Mouse (Mus musculus): ENCODE results near the gene Klhl10. TPM values are rescaled to one million over a fixed set of nuclear protein-coding genes. Genes with fewer than 3 reads are reported as not detected.

Klhl10 gene
- total RNA-seq, 2 experiments from 2014 or later: 0.43 to 0.49 TPM

Small RNAs within 50 kb of the gene (microRNA-seq; reads per million reads assigned to microRNA genes)
- 0 reads per million in 2 experiments for gene Gm27374 (ENCODE audit: borderline replicate concordance in 2 of 2)
- gene Mir7116 (ENCODE audit: borderline replicate concordance in 2 of 2): 0 to 0.26 reads per million in 2 experiments

Other genes starting within 250 kb of the Klhl10 start
- not detected for gene Krt9, start 248.7 kb upstream of the Klhl10 start, total RNA-seq (2021)
- gene Krt14, start 234.4 kb upstream of the Klhl10 start, total RNA-seq (2021): not detected
- not detected for gene Krt16, start 193.0 kb upstream of the Klhl10 start, total RNA-seq (2021)
- not detected for gene Krt17, start 180.9 kb upstream of the Klhl10 start, total RNA-seq (2021)
- not detected for gene Krt42, start 172.0 kb upstream of the Klhl10 start, total RNA-seq (2021)
- 1,000 to 10,000 TPM; 1,016 to 1,083 TPM for gene Eif1, start 122.0 kb upstream of the Klhl10 start, total RNA-seq (2021)
- not detected for gene Gast, start 107.5 kb upstream of the Klhl10 start, total RNA-seq (2021)
- under 1 TPM; 0.27 to 0.28 TPM for gene Hap1, start 85.8 kb upstream of the Klhl10 start, total RNA-seq (2021)
- gene Jup, start 44.2 kb upstream of the Klhl10 start, total RNA-seq (2021): 10 to 100 TPM; 72.0 to 79.8 TPM
- 1 to 10 TPM; 4.3 to 5.1 TPM for gene P3h4, start 27.1 kb upstream of the Klhl10 start, total RNA-seq (2021)
- gene Fkbp10, start 26.2 kb upstream of the Klhl10 start, total RNA-seq (2021): 1 to 10 TPM; 7.5 to 10.0 TPM
- 1 to 10 TPM; 8.2 to 8.5 TPM for gene Nt5c3b, start 109 bp upstream of the Klhl10 start, total RNA-seq (2021)
- 1 to 10 TPM; 3.8 to 3.9 TPM for gene Klhl11, start 30.8 kb downstream of the Klhl10 start, total RNA-seq (2021)
- gene Acly, start 86.1 kb downstream of the Klhl10 start, total RNA-seq (2021): 10 to 100 TPM; 10.6 to 20.3 TPM
- gene Ttc25, start 103.7 kb downstream of the Klhl10 start, total RNA-seq (2021): under 1 TPM; 0.36 to 0.38 TPM
- gene Cnp, start 133.0 kb downstream of the Klhl10 start, total RNA-seq (2021): 1 to 10 TPM; 8.6 to 9.6 TPM
- gene Nkiras2, start 177.3 kb downstream of the Klhl10 start, total RNA-seq (2021): 10 to 100 TPM; 19.9 to 21.5 TPM
- gene Dnajc7, start 178.3 kb downstream of the Klhl10 start, total RNA-seq (2021): 100 to 1,000 TPM; 123 to 126 TPM